Mouse (Mus musculus) lung, postnatal 0 days (tissue): Measurements from ENCODE around the gene Stim1. TPM values are rescaled to one million over a fixed set of nuclear protein-coding genes. Genes with fewer than 3 reads are reported as not detected.

Source experiments
- ATAC-seq: fragments of 200-750 bp; cut with Nextera tagmentation; 2 replicates; pipeline ENCODE4 v1.8.0; 2017; ENCODE audit warnings: moderate library complexity
- DNase-seq: peaks from one replicate; pipeline ENCODE4 v3.0.0-alpha.2; 2016; ENCODE audit warnings: low spot score
- H3K27ac ChIP-seq: fragments of 300-500 bp; sonication (generic); 2 replicates; pipeline ENCODE4 v1.5.1; 2014; ENCODE audit warnings: antibody characterized with exemption, mild to moderate bottlenecking, low read length, mixed read lengths
- H3K27me3 ChIP-seq: fragments of 300-500 bp; sonication (generic); replicated peaks from 2 replicates; pipeline ENCODE4 v1.6.1; 2014; ENCODE audit warnings: low read length, mixed read lengths; ENCODE audit not compliant: insufficient read depth
- H3K36me3 ChIP-seq: fragments of 300-500 bp; sonication (generic); 2 replicates; pipeline ENCODE4 v1.6.1; 2014; ENCODE audit warnings: low read length, mixed read lengths; ENCODE audit not compliant: insufficient read depth
- H3K4me1 ChIP-seq: fragments of 300-500 bp; sonication (generic); 2 replicates; pipeline ENCODE4 v1.6.1; 2014; ENCODE audit warnings: antibody characterized with exemption, low read depth, low read length, mixed read lengths; ENCODE audit not compliant: insufficient read depth
- H3K4me2 ChIP-seq: fragments of 300-500 bp; sonication (generic); replicated peaks from 2 replicates; pipeline ENCODE4 v1.6.1; 2014; ENCODE audit warnings: low read depth, mild to moderate bottlenecking, low read length, moderate library complexity, mixed read lengths
- H3K4me3 ChIP-seq: fragments of 300-500 bp; sonication (generic); 2 replicates; pipeline ENCODE4 v1.5.1; 2014; ENCODE audit warnings: low read depth, low read length
- H3K9ac ChIP-seq: fragments of 300-500 bp; sonication (generic); replicated peaks from 2 replicates; pipeline ENCODE4 v1.6.1; 2014; ENCODE audit warnings: low read depth, mild to moderate bottlenecking
- H3K9me3 ChIP-seq: fragments of 300-500 bp; sonication (generic); 2 replicates; pipeline ENCODE4 v1.6.1; 2016; ENCODE audit warnings: low read length, mixed read lengths
- CTCF ChIP-seq: IDR thresholded peaks from 2 replicates; pipeline ENCODE4 v1.5.1; 2016; ENCODE audit warnings: antibody characterized with exemption, mild to moderate bottlenecking
- EP300 ChIP-seq: IDR thresholded peaks from 2 replicates; pipeline ENCODE4 v1.6.1; 2016; ENCODE audit warnings: antibody characterized with exemption, mild to moderate bottlenecking, control low read depth
- WGBS: fragments of 180-500 bp; shearing (Covaris S2); extraction: QIAGEN DNeasy Blood & Tissue Kit; methylation state at CpG from one replicate; pipeline ENCODE4 v1.1.7; 2014; 5-methylcytosine and 5-hydroxymethylcytosine counted together
- polyA plus RNA-seq: library from polyadenylated mRNA; unstranded; fragments of >200 nt; fragmentation: Nextera tagmentation; extraction: Ambion mirVana; gene quantifications from 2 replicates; pipeline ENCODE4 v1.2.1, GENCODE M21; 2015

Gene Stim1
- polyA plus RNA-seq, 1 experiment from 2014 or later = 18.6 TPM

DNA sequence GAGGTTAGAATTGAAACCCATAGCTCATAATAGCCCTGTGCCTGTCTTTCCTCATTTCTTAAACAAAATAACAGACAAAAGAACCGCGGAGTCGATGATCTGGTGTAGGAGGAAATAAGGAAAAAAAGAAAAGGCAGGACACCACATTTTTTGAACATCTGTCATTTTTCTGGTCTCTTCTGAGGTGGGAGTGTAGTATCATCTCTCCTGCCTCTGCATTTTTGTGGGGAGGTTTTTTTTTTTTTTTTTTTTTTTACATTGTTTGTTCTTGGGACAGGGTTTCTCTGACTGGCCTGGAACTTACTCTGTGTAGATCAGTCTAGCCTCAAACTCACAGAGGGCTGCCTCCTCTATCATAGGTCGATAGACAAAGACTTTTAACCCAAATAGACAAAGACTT, 174.8 kb downstream of the Stim1 start:
- peak overlapping the region; percentile 54; the same call in 1 of the 2 replicates for H3K9ac ChIP-seq
- TF ChIP-seq CTCF = no peak
- no peak for TF ChIP-seq EP300
- peaks cover 5% of the 10 kb centered on the region; the same call in 1 of the 2 replicates for H3K36me3 ChIP-seq
- DNase-seq (no peak), ATAC-seq (no peak)
- no peaks in the 10 kb centered on the region for H3K27me3 ChIP-seq
- H3K4me1 ChIP-seq = 0 out of 2 replicates have a peak, but pooled peaks cover 3% of the 10 kb centered on the region
- peak overlapping the region; percentile 69 for H3K4me3 ChIP-seq
- H3K9me3 ChIP-seq = no peaks in the 10 kb centered on the region
- H3K4me2 ChIP-seq = peak overlapping the region; percentile 68
- no peak overlapping the region for H3K27ac ChIP-seq
- WGBS = 0% methylated on average over 4 of the region's 4 CpGs

- no peak for TF ChIP-seq CTCF
- TF ChIP-seq EP300 = no peak
- WGBS = 48% methylated on average over 2 of the region's 2 CpGs
- no peak overlapping the region for H3K27ac ChIP-seq
- DNase-seq = peak; percentile 27
- H3K9me3 ChIP-seq = no peaks in the 10 kb centered on the region
- no peak overlapping the region for H3K9ac ChIP-seq
- H3K36me3 ChIP-seq = peaks cover 9% of the 10 kb centered on the region; the same call in 1 of the 2 replicates
- no peak for ATAC-seq
- no peak overlapping the region for H3K4me2 ChIP-seq
- H3K27me3 ChIP-seq = no peaks in the 10 kb centered on the region
- H3K4me3 ChIP-seq = no peak overlapping the region
- H3K4me1 ChIP-seq = 0 out of 2 replicates have a peak, but pooled peaks cover 3% of the 10 kb centered on the region
Measured at GRCm38 (mm10) chr7:102444301-102444700, 176.7 kb downstream of the Stim1 start.

DNA sequence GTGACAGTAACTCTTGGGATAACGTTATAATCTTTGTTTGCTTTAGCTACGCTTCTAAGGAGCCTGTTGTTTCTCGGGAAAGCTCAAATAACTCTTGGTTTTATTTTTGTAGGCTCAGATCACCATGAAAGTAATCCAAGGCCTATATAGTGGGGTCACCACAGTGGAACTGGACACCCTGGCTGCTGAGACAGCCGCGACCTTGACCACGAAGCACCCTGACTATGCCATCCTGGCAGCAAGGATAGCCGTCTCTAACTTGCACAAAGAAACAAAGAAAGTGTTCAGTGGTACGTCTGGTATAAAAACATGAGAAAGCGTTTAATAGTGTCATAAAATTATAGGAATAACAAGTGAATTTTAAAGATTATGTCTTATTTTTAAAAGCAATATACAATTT, 178.8 kb downstream of the Stim1 start:
- H3K27me3 ChIP-seq = no peaks in the 10 kb centered on the region
- H3K9me3 ChIP-seq = no peaks in the 10 kb centered on the region
- H3K4me3 ChIP-seq = no peak overlapping the region
- H3K9ac ChIP-seq = no peak overlapping the region
- H3K36me3 ChIP-seq = peaks cover 9% of the 10 kb centered on the region; the same call in 1 of the 2 replicates
- 0 out of 2 replicates have a peak, but pooled peaks cover 3% of the 10 kb centered on the region for H3K4me1 ChIP-seq
- 92% methylated on average over 9 of the region's 9 CpGs for WGBS
- no peak overlapping the region for H3K4me2 ChIP-seq
- TF ChIP-seq EP300 (no peak), CTCF (no peak)
- ATAC-seq = no peak
- no peak for DNase-seq
- no peak overlapping the region for H3K27ac ChIP-seq

DNA sequence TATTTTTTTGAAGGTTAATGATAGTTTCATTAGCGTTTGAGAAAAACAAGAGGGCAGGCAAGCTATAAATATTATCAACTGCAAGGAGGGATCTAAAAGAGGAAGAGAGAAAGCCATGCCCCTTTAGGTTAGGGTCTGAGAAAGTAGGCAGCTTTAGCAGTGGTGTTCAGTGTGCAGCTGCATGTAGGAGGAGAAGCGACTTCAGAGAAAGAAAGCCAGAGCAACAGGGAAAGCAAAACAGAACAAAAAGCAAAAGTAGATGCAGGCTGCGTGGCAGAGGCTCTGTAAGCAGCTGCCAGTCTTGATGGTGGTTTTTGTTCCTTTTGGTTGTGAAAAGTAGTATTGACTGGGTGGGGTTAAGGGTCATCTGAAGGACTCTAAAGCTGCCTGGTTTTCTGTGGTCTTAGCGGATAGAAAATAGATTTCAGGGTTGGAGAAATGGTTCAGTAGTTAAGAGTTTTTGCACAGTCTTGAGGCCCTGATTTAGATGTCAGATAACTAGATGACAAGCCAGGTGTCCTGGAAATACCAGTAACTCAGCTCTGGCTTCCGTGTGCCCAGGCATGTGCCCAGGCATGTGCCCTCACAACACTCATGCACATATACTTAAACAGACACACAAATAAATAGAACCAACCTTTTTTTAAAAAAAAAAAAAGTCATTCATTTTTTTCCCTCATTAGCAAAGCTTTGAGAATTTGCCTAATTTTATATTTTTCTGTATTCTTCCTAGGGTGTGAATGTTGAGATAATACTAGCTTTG, 191.2 kb downstream of the Stim1 start:
- Histone ChIP-seq H3K9me3 (no peaks in the 10 kb centered on the region), H3K4me3 (no peak overlapping the region), H3K36me3 (peaks cover 42% of the 10 kb centered on the region), H3K27ac (no peak overlapping the region), H3K9ac (no peak overlapping the region), H3K4me2 (no peak overlapping the region), H3K4me1 (no peaks in the 10 kb centered on the region), H3K27me3 (no peaks in the 10 kb centered on the region)
- TF ChIP-seq EP300 (no peak), CTCF (no peak)
- DNase-seq (no peak), ATAC-seq (no peak)
- 87% methylated on average over 5 of the region's 5 CpGs for WGBS

DNA sequence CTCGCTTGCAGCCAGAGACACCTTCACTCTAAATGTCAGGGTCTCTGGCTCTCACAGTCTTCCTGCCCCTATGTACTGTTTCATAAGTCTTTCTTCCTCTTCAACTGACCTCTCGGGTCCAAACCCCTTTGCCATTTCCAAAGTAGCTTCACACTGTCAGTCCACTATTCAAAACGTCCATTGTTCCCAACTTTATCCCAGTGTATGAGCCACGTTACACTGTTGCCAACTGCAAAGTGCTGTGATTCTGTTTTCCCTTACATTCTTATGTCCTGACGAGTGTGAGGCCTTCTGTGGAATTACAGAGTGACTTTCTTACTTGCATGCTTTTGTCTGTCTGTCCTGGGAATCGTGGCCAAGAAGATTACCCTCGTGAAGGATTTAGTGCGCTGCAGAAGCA, 200.0 kb downstream of the Stim1 start:
- WGBS = 87% methylated on average over 8 of the region's 8 CpGs
- no peak overlapping the region for H3K9ac ChIP-seq
- no peaks in the 10 kb centered on the region for H3K27me3 ChIP-seq
- no peak for TF ChIP-seq CTCF
- no peak for TF ChIP-seq EP300
- H3K4me2 ChIP-seq = no peak overlapping the region
- H3K27ac ChIP-seq = no peak overlapping the region
- H3K9me3 ChIP-seq = no peaks in the 10 kb centered on the region
- DNase-seq = no peak
- peaks cover 21% of the 10 kb centered on the region; the same call in 1 of the 2 replicates for H3K36me3 ChIP-seq
- H3K4me1 ChIP-seq = no peaks in the 10 kb centered on the region
- H3K4me3 ChIP-seq = no peak overlapping the region
- no peak for ATAC-seq

GRCm38 (mm10) chr7:102472675-102473074, 205.1 kb downstream of the Stim1 start:
- Histone ChIP-seq H3K9ac (no peak overlapping the region), H3K36me3 (no peaks in the 10 kb centered on the region), H3K9me3 (no peaks in the 10 kb centered on the region), H3K4me1 (no peaks in the 10 kb centered on the region), H3K4me3 (no peak overlapping the region), H3K27me3 (no peaks in the 10 kb centered on the region), H3K4me2 (no peak overlapping the region), H3K27ac (no peak overlapping the region)
- TF ChIP-seq CTCF = no peak
- TF ChIP-seq EP300 = no peak
- DNase-seq = no peak
- no peak for ATAC-seq
- WGBS = 64% methylated on average over 5 of the region's 5 CpGs
